In the genomic region with DNA sequence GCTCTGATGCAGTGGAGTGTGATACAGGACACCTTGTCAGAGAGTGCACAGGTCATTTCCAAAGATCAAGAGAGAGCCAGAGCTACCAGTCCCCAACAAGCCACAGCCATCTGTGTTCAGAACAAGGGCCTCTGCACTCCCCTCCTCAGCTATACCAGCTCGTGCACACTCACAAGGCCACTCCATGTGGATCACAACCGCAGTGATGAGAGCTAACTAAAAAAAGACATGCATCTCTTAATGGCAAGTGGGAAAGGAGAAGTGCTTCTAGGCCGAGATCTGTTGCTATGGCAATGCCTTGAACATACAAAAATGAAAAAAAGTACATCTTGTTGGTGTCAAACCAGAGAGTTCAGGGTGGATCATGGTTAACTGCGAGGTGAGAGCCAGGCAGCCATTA, we compare ENCODE assay signal across 13 mouse cellular contexts. TPM values are rescaled to one million over a fixed set of nuclear protein-coding genes. Genes with fewer than 3 reads are reported as not detected.
DNase-seq lines count a peak whose midpoint lies in the region; ATAC-seq and TF ChIP-seq lines count a peak whose summit lies in the region.
"Had no signal": no experiment of that assay in that cellular context is flagged by ENCODE, and none has a peak within 500 bp of the region (broad histone marks: within the 10 kb centered on the region; RNA-seq: fewer than 3 reads in every experiment).

No protein-coding gene starts in this region.

- no peaks in the 10 kb centered on the region for H3K79me2 ChIP-seq in macrophage (ENCODE audit: inconsistent target)

- H3K4me2 ChIP-seq in forebrain, embryonic 16.5 days (ENCODE audit: low read length) = no peak overlapping the region
- H3K4me2 ChIP-seq in forebrain, embryonic 15.5 days (replicated peaks) = no peak overlapping the region
- H3K4me2 ChIP-seq in stomach, postnatal 0 days (replicated peaks; ENCODE audit: low read depth) = no peak overlapping the region
- H3K4me2 ChIP-seq: stomach, embryonic 15.5 days had no signal

- H3K36me3 ChIP-seq in forebrain, embryonic 16.5 days (ENCODE audit: control insufficient read depth, insufficient read depth) = no peaks in the 10 kb centered on the region
- no peaks in the 10 kb centered on the region for H3K36me3 ChIP-seq in forebrain, embryonic 15.5 days
- H3K36me3 ChIP-seq in macrophage (ENCODE audit: inconsistent target) = no peaks in the 10 kb centered on the region
- no peaks in the 10 kb centered on the region for H3K36me3 ChIP-seq in stomach, postnatal 0 days (ENCODE audit: control insufficient read depth, insufficient read depth, low read length)
- H3K36me3 ChIP-seq: limb, embryonic 10.5 days; stomach, embryonic 15.5 days had no signal

- no peak for TF ChIP-seq EP300 in stomach, postnatal 0 days (optimal IDR thresholded peaks at IDR 0.05)

- intact Hi-C loops in left cerebral cortex, adult 2 months (cut with DNase I) = no loop called here
- intact Hi-C loops in left cerebral cortex, postnatal 4 days (cut with DNase I) = no loop called here

- peaks cover 11% of the 10 kb centered on the region for H3K4me1 ChIP-seq in forebrain, embryonic 16.5 days (replicated peaks; ENCODE audit: control insufficient read depth, insufficient read depth, low read length)
- H3K4me1 ChIP-seq in forebrain, embryonic 15.5 days = peaks cover 20% of the 10 kb centered on the region; the same call in 1 of the 2 replicates
- H3K4me1 ChIP-seq in stomach, postnatal 0 days (replicated peaks; ENCODE audit: control insufficient read depth, insufficient read depth) = no peaks in the 10 kb centered on the region
- H3K4me1 ChIP-seq: stomach, embryonic 15.5 days had no signal

- H3K4me3 ChIP-seq in forebrain, embryonic 16.5 days (replicated peaks; ENCODE audit: low read length) = no peak overlapping the region
- no peak overlapping the region for H3K4me3 ChIP-seq in forebrain, embryonic 15.5 days
- H3K4me3 ChIP-seq in left cerebral cortex, adult 2 months = no peak overlapping the region
- H3K4me3 ChIP-seq in macrophage (ENCODE audit: inconsistent target) = no peak overlapping the region
- H3K4me3 ChIP-seq in stomach, postnatal 0 days (ENCODE audit: low read depth, low read length) = no peak overlapping the region
- H3K4me3 ChIP-seq: erythroblast, embryonic 14.5 days; limb, embryonic 10.5 days; stomach, embryonic 15.5 days had no signal

- H3K27me3 ChIP-seq in forebrain, embryonic 16.5 days (replicated peaks; ENCODE audit: control insufficient read depth, insufficient read depth, low read length) = no peaks in the 10 kb centered on the region
- no peaks in the 10 kb centered on the region for H3K27me3 ChIP-seq in forebrain, embryonic 15.5 days
- H3K27me3 ChIP-seq in stomach, postnatal 0 days (ENCODE audit: control insufficient read depth, insufficient read depth, low read length) = no peaks in the 10 kb centered on the region
- H3K27me3 ChIP-seq: stomach, embryonic 15.5 days had no signal

- H3K27ac ChIP-seq in forebrain, embryonic 16.5 days (ENCODE audit: low read length) = no peak overlapping the region
- no peak overlapping the region for H3K27ac ChIP-seq in forebrain, embryonic 15.5 days (replicated peaks)
- H3K27ac ChIP-seq in left cerebral cortex, adult 2 months = peak overlapping the region; percentile 86
- H3K27ac ChIP-seq in macrophage = peak overlapping the region; percentile 55
- no peak overlapping the region for H3K27ac ChIP-seq in stomach, postnatal 0 days (replicated peaks)
- H3K27ac ChIP-seq: limb, embryonic 10.5 days; stomach, embryonic 15.5 days had no signal

- ATAC-seq in forebrain, embryonic 16.5 days = peak; percentile 29; the same call in 1 of the 2 replicates
- no peak for ATAC-seq in forebrain, embryonic 15.5 days (replicated peaks)
- no peak for ATAC-seq in stomach, postnatal 0 days (ENCODE audit: low FRiP score, low TSS enrichment)

- H3K9me3 ChIP-seq in forebrain, embryonic 16.5 days (ENCODE audit: control insufficient read depth, low read length) = no peaks in the 10 kb centered on the region
- H3K9me3 ChIP-seq in forebrain, embryonic 15.5 days = no peaks in the 10 kb centered on the region
- H3K9me3 ChIP-seq in stomach, postnatal 0 days (ENCODE audit: control insufficient read depth, low read length) = no peaks in the 10 kb centered on the region
- H3K9me3 ChIP-seq: limb, embryonic 10.5 days; stomach, embryonic 15.5 days had no signal

- TF ChIP-seq CTCF in left cerebral cortex, adult 2 months (IDR thresholded peaks at IDR 0.05) = no peak
- TF ChIP-seq CTCF in stomach, postnatal 0 days (IDR thresholded peaks at IDR 0.05; ENCODE audit: low read depth) = no peak

- WGBS in forebrain, embryonic 16.5 days = 49% methylated on average over 4 of the region's 4 CpGs
- WGBS in forebrain, embryonic 15.5 days = 65% methylated on average over 4 of the region's 4 CpGs
- 11% methylated on average over 4 of the region's 4 CpGs for WGBS in macrophage (ENCODE audit: missing documents)
- 65% methylated on average over 4 of the region's 4 CpGs for WGBS in stomach, postnatal 0 days

- no peak overlapping the region for H3K9ac ChIP-seq in forebrain, embryonic 16.5 days (replicated peaks; ENCODE audit: low read depth, low read length)
- no peak overlapping the region for H3K9ac ChIP-seq in forebrain, embryonic 15.5 days (replicated peaks)
- H3K9ac ChIP-seq in stomach, postnatal 0 days (ENCODE audit: low read length) = no peak overlapping the region
- H3K9ac ChIP-seq: stomach, embryonic 15.5 days had no signal

- DNase-seq in left cerebral cortex, adult 2 months (ENCODE audit: extremely low spot score in 1 of 2, low spot score in 2 of 2) = no peak
- no peak for DNase-seq in left cerebral cortex, postnatal 4 days
- DNase-seq in brain, adult 2 months (ENCODE audit: low read depth, low spot score) = peak; percentile 81
- DNase-seq in stomach, postnatal 0 days (ENCODE audit: low spot score) = no peak
- no peak for DNase-seq in lung, postnatal 10 days

RNA-seq across cellular contexts. Expression of gene Gstm6, which starts 3.7 kb away (rescaled TPM):
- polyA plus RNA-seq in forebrain, embryonic 16.5 days (2015; fragmentation: Nextera tagmentation; extraction: Ambion mirVana) = 10.2 and 11.7 TPM in 2 replicates
- 10.9 and 12.6 TPM in 2 replicates for polyA plus RNA-seq in forebrain, embryonic 15.5 days (2015; fragmentation: Nextera tagmentation; extraction: Ambion mirVana)
- 1 to 10 TPM; 4.7 to 6.7 TPM for total RNA-seq in left cerebral cortex, adult 2 months (2021)
- 1 to 10 TPM; 4.9 to 5.3 TPM for total RNA-seq in left cerebral cortex, postnatal 4 days (2021)
- total RNA-seq in macrophage (2018; cell fraction: chromatin; rRNA removed) = not detected
- total RNA-seq in macrophage (2018; cell fraction: cytosol; rRNA removed) = under 1 TPM in 1 of 26 experiments, not detected in 25; 0.10 TPM
- not detected for total RNA-seq in macrophage (2018; cell fraction: nucleus; rRNA removed)
- polyA plus RNA-seq in macrophage (2018) = not detected in 3 replicates
- 13.7 and 15.8 TPM in 2 replicates for polyA plus RNA-seq in stomach, postnatal 0 days (2015; fragmentation: Nextera tagmentation; extraction: Ambion mirVana)
- polyA plus RNA-seq: erythroblast, embryonic 14.5 days had no signal

RNA-seq across cellular contexts. Expression of gene Gstm7, which starts 8.2 kb away (rescaled TPM):
- polyA plus RNA-seq in forebrain, embryonic 16.5 days (2015; fragmentation: Nextera tagmentation; extraction: Ambion mirVana) = 65.5 and 70.7 TPM in 2 replicates
- polyA plus RNA-seq in forebrain, embryonic 15.5 days (2015; fragmentation: Nextera tagmentation; extraction: Ambion mirVana) = 74.8 and 81.6 TPM in 2 replicates
- total RNA-seq in left cerebral cortex, adult 2 months (2021) = 10 to 100 TPM; 82.7 to 85.1 TPM
- total RNA-seq in left cerebral cortex, postnatal 4 days (2021) = 10 to 100 TPM; 29.3 to 29.7 TPM
- total RNA-seq in macrophage (2018; cell fraction: chromatin; rRNA removed) = 1 to 10 TPM in 1 of 26 experiments, not detected in 25; 1.6 TPM
- total RNA-seq in macrophage (2018; cell fraction: cytosol; rRNA removed) = under 1 TPM in 24 of 26 experiments, not detected in 2; 0.14 to 0.67 (median 0.27) TPM
- 1 to 10 TPM in 1 of 26 experiments, not detected in 25; 1.7 TPM for total RNA-seq in macrophage (2018; cell fraction: nucleus; rRNA removed)
- 0.27 to 0.37 TPM in 2 of 3 replicates, not detected in the other for polyA plus RNA-seq in macrophage (2018)
- 12.4 and 15.9 TPM in 2 replicates for polyA plus RNA-seq in stomach, postnatal 0 days (2015; fragmentation: Nextera tagmentation; extraction: Ambion mirVana)
- polyA plus RNA-seq: erythroblast, embryonic 14.5 days had no signal

RNA-seq across cellular contexts. Expression of gene Gstm3, which starts 29.3 kb away (rescaled TPM):
- polyA plus RNA-seq in forebrain, embryonic 16.5 days (2015; fragmentation: Nextera tagmentation; extraction: Ambion mirVana) = not detected in 2 replicates
- polyA plus RNA-seq in forebrain, embryonic 15.5 days (2015; fragmentation: Nextera tagmentation; extraction: Ambion mirVana) = not detected in 2 replicates
- not detected for total RNA-seq in left cerebral cortex, adult 2 months (2021)
- total RNA-seq in left cerebral cortex, postnatal 4 days (2021) = not detected
- total RNA-seq in macrophage (2018; cell fraction: chromatin; rRNA removed) = not detected
- total RNA-seq in macrophage (2018; cell fraction: cytosol; rRNA removed) = not detected
- not detected for total RNA-seq in macrophage (2018; cell fraction: nucleus; rRNA removed)
- not detected in 3 replicates for polyA plus RNA-seq in macrophage (2018)
- 53.8 and 54.0 TPM in 2 replicates for polyA plus RNA-seq in stomach, postnatal 0 days (2015; fragmentation: Nextera tagmentation; extraction: Ambion mirVana)
- total RNA-seq: gastrocnemius, postnatal 25 days; heart, postnatal 10 days had no signal
- polyA plus RNA-seq: limb, embryonic 10.5 days had no signal

RNA-seq across cellular contexts. Expression of gene Gstm5, which starts 44.2 kb away (rescaled TPM):
- 173 and 174 TPM in 2 replicates for polyA plus RNA-seq in forebrain, embryonic 16.5 days (2015; fragmentation: Nextera tagmentation; extraction: Ambion mirVana)
- 175 and 184 TPM in 2 replicates for polyA plus RNA-seq in forebrain, embryonic 15.5 days (2015; fragmentation: Nextera tagmentation; extraction: Ambion mirVana)
- total RNA-seq in left cerebral cortex, adult 2 months (2021) = 100 to 1,000 TPM; 230 TPM
- 10 to 100 TPM; 80.6 to 81.3 TPM for total RNA-seq in left cerebral cortex, postnatal 4 days (2021)
- 1 to 10 TPM in 4 of 26 experiments, under 1 TPM in 1, not detected in 21; 0.91 to 7.0 (median 1.4) TPM for total RNA-seq in macrophage (2018; cell fraction: chromatin; rRNA removed)
- total RNA-seq in macrophage (2018; cell fraction: cytosol; rRNA removed) = 10 to 100 TPM in 9 of 26 experiments, 1 to 10 TPM in 17; 2.4 to 16.2 (median 6.6) TPM
- 1 to 10 TPM in 15 of 26 experiments, under 1 TPM in 6, not detected in 5; 0.52 to 2.8 (median 1.5) TPM for total RNA-seq in macrophage (2018; cell fraction: nucleus; rRNA removed)
- 10.0 to 14.8 TPM (median 14.2 TPM) in 3 replicates for polyA plus RNA-seq in macrophage (2018)
- polyA plus RNA-seq in stomach, postnatal 0 days (2015; fragmentation: Nextera tagmentation; extraction: Ambion mirVana) = 249 and 273 TPM in 2 replicates

RNA-seq across cellular contexts. Expression of gene Gstm2, which starts 46.4 kb away (rescaled TPM):
- 4.2 and 9.2 TPM in 2 replicates for polyA plus RNA-seq in forebrain, embryonic 16.5 days (2015; fragmentation: Nextera tagmentation; extraction: Ambion mirVana)
- polyA plus RNA-seq in forebrain, embryonic 15.5 days (2015; fragmentation: Nextera tagmentation; extraction: Ambion mirVana) = 4.3 and 4.5 TPM in 2 replicates
- total RNA-seq in left cerebral cortex, adult 2 months (2021) = 1 to 10 TPM; 2.0 to 4.6 TPM
- total RNA-seq in left cerebral cortex, postnatal 4 days (2021) = 1 to 10 TPM; 3.2 to 3.8 TPM
- total RNA-seq in macrophage (2018; cell fraction: chromatin; rRNA removed) = 10 to 100 TPM in 1 of 26 experiments, 1 to 10 TPM in 12, under 1 TPM in 6, not detected in 7; 0.78 to 10.9 (median 1.7) TPM
- total RNA-seq in macrophage (2018; cell fraction: cytosol; rRNA removed) = 1 to 10 TPM; 2.1 to 6.9 (median 3.3) TPM
- total RNA-seq in macrophage (2018; cell fraction: nucleus; rRNA removed) = 1 to 10 TPM in 14 of 26 experiments, under 1 TPM in 7, not detected in 5; 0.40 to 4.0 (median 1.4) TPM
- 5.8 to 12.2 TPM (median 10.0 TPM) in 3 replicates for polyA plus RNA-seq in macrophage (2018)
- 189 and 195 TPM in 2 replicates for polyA plus RNA-seq in stomach, postnatal 0 days (2015; fragmentation: Nextera tagmentation; extraction: Ambion mirVana)
- polyA plus RNA-seq: erythroblast, embryonic 14.5 days had no signal

Comparison
In these comparisons a context has a peak if more than half of its experiments do, and no peak if none do; other contexts are left out.
1. H3K27ac ChIP-seq: peak in left cerebral cortex, adult 2 months (single experiment) and macrophage (single experiment); none in forebrain, embryonic 16.5 days (single experiment), forebrain, embryonic 15.5 days (single experiment) and stomach, postnatal 0 days (single experiment).
2. RNA of gene Gstm6, which starts 3.7 kb away (polyA plus RNA-seq): 13.7 to 15.8 TPM in stomach, postnatal 0 days, 10.9 to 12.6 TPM in forebrain, embryonic 15.5 days and 10.2 to 11.7 TPM in forebrain, embryonic 16.5 days; not detected in macrophage; every median in the first group is over 10 times any median in the second.
3. RNA of gene Gstm3, which starts 29.3 kb away (polyA plus RNA-seq): 53.8 to 54.0 TPM in stomach, postnatal 0 days; not detected in forebrain, embryonic 15.5 days, not detected in forebrain, embryonic 16.5 days and not detected in macrophage; every median in the first group is over 10 times any median in the second.